Mouse (Mus musculus) telencephalon, adult 2 months (tissue): ENCODE data around the gene Sult2b1.

Source experiments
- DNase-seq: peaks from one replicate; pipeline ENCODE4 v3.0.0-alpha.2; 2011; ENCODE audit warnings: low read depth, low spot score

The Sult2b1 gene

GRCm38 (mm10) chr7:45770427-45771082 is 13.9 kb downstream of the Sult2b1 start:
- DNase-seq: no peak

DNA sequence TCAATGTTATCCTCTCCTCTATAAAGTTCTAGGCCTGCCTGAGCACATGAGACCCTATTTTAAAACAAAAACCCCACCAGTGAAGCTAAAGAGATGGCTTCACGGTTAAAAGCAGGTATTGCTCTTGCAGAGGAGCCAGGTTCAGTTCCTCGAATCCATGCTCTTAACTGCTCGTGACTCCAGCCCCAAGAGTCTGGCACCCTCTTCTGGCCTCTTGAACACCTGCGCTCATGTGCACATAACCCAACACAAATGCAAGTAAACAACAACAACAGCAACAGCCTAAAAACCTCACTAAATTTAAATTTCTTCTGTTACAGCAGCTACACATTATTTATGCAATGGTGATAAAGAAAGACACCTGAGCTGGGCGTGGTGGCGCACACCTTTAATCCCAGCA is 17.0 kb downstream of the Sult2b1 start:
- DNase-seq: no peak

DNA sequence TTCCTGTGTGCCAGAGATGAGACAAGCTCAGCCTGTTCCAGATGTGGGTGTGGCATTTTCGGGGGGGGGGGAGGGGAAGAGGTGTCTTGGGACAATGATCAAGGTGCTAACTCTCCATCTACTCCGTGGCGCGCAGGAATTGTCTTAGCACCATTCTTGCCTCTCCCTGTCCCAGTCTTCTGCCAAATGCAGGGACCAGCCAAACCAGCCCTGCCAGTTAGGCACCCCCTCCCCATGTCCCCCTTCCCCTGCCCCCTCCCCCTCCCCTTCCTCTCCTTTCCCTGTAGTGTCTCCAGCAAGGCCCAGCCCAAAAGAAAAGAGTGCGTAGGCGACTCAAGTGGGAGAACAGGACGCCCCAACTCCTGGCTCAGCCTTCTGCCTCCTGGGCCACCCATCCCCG is 17.7 kb downstream of the Sult2b1 start:
- DNase-seq: no peak

DNA sequence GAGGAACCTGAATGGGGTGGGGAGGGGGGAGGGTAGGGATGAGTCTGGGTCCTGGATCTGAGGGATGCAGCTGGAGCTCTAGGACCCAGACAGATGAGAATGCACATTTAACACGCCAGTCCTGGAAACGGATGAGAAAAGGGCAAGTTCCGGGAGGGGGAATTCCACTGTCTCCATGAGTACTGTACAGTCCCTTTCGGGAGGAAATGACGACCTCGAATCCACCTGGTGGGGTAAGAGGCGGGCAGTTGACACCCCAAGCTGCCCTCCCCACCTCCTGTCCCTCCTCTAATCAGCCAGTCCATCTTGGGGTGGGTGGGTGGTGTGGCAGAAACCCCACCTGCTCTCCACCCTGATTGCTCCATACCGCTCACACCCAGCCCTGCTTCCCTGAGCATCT is 18.5 kb downstream of the Sult2b1 start:
- DNase-seq: no peak

DNA sequence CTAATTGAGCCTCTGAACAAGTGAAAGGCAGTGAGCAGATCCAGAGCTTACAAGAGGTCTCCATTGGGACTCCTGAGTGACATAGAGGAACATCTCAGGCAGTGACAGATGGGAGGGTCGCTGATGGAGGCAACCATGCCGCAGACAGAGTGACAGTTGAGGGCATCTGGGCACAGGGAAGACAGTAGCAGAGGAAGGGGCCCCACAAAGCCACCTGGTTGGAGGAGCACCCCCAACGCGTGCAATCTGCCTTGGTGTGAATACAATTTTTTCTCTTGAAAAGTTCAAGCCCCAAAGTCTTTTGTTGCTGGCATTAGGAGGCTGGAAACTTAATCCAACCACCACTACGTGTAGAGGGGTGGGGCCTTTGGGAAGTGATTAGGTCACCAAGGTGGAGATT is 24.3 kb downstream of the Sult2b1 start:
- DNase-seq: no peak

GRCm38 (mm10) chr7:45759400-45759799 is 25.1 kb downstream of the Sult2b1 start:
- DNase-seq: no peak

GRCm38 (mm10) chr7:45755703-45756102 is 28.8 kb downstream of the Sult2b1 start:
- DNase-seq: no peak

DNA sequence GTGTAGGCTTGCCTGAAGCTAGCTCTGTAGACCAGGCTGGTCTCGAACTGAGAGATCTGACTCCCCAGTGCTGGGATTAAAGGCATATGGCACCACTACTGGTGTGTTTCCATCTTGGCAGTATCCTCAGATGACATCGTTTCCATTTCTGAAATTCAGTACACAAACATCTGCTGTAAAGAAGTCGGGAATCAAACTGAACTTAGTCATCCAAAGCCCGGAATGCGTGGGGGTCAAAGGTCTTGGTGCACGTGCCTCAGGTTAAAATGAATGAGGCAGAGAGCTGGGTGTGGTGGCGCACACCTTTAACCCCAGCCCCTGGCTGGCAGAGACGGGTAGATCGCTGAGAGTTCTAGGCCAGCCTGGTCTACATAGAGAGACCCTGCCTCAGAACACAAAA is 34.3 kb downstream of the Sult2b1 start:
- no peak for DNase-seq

- no peak for DNase-seq
These were observed 35.1 kb downstream of the Sult2b1 start for GRCm38 (mm10) chr7:45749401-45749800.

DNA sequence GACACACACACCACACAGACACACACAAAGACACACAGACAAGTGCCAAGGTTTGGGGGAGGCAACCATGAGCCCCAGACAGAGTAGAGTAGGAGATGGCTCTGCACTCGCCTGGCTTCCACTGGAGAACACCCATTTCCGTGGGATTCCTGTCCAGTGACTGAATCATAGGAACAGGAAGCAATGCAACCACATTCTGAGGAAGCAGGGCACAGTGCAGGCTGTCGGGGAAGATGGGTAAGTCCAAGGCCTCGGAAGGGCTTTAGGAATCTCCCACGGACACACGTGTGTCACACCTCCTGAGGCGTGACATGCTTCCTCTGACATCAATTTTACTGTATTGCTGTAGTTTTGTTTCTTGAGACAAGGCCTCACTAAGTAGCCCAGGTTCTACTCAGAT is 36.4 kb downstream of the Sult2b1 start:
- DNase-seq: no peak

- DNase-seq: no peak
These were observed 37.0 kb downstream of the Sult2b1 start for GRCm38 (mm10) chr7:45747450-45747849.

GRCm38 (mm10) chr7:45746518-45746917 is 38.0 kb downstream of the Sult2b1 start:
- DNase-seq: no peak

DNA sequence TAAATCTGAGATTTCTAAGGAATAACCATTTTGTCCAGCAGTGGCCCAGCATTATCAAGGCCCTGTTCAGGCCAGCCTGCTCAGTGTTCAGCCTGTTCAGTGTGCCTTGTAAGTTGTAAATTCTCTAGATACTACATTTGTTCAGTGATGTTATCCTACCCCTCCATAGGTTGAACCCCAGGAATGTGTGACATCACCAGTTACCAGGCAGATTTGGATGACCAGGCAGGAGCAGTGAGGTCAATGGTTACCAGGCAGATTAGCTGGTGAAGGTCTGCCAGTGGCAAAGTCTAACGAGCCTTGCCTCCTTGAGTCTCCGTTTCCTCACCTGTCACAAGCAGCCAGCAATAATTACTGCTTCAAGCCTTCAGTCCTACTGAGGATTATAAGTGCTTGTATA is 40.1 kb downstream of the Sult2b1 start:
- DNase-seq: peak; percentile 70

DNA sequence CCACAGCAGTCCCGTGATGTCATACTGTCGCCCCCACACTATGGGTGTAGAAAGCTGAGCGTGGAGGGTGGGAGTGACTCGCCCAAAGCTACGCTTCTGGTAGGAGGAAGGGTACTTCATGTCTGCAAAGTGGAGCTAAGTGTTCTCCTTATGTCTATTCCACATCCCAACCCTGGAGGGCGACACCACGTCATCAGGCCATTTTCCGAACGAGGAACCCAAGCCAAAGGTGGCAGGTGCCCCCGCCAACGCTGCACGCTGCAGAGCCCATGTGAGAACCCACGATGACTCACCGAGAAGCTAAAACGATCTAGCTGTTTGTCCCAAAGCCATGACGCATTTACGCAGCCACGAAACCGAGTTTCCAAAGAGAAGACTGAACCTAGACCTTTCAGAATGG is 42.1 kb downstream of the Sult2b1 start:
- peak; percentile 86 for DNase-seq

- DNase-seq: peak; percentile 63
These were observed 42.7 kb downstream of the Sult2b1 start for GRCm38 (mm10) chr7:45741777-45742176.

- DNase-seq: peak; percentile 22
These were observed 43.2 kb downstream of the Sult2b1 start for GRCm38 (mm10) chr7:45741308-45741707.

GRCm38 (mm10) chr7:45739820-45740219 is 44.6 kb downstream of the Sult2b1 start:
- no peak for DNase-seq

- peak; percentile 75 for DNase-seq
These were observed 45.2 kb downstream of the Sult2b1 start for GRCm38 (mm10) chr7:45739162-45739763.

GRCm38 (mm10) chr7:45733477-45733876 is 51.0 kb downstream of the Sult2b1 start:
- DNase-seq: no peak

DNA sequence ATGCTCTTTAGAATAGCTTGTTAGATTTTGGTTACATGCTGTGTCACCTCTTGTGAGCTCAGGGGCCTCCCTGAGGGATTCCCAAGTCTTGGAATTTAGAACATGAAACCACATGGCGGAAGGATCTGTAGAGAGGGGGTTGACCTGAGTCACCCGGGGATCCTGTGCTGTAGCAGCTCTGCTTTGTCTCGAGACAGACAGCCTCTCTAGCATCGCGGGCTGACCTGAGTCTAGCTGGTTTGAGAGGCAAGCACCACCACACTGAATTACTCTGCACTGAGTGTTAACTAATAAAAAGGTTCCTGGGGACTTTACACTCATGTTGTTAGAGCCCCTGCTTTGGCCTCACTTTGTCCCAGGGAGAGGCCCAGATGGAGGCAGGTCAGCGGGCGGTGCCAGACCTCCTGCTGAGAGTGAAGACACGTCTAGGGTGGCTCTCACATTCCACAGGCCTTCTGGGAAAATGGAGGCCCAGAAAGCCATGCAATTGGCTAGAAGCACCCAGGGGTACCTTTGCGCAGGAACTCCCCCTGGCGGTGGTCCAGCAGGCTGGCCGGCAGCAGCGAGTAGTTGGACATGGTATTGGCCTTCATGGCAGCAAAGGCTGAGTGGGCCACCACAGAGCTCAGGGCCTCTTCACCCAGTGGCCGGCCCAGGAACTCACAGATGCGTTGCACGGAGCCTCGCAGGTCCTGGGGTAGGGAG is 53.6 kb downstream of the Sult2b1 start:
- no peak for DNase-seq

DNA sequence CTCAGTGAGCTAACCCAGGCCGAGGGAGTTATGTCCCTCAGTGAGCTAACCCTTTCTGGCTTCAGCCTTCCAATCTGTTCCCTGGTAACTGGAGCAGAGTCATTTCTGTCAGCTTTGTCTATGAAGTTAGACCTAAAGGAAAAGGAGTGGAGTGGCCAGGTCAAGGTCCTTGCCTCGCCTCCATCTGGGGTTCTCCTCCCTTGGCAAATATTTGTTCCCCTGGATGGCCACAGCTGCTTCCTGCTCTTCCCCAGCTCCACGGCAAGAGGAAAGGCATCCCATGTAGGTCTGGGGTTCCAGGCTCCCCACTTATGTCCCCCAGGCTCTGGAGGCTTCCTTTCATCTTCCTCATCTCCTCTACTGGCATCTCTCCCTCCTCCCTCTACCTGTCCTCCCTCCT is 56.8 kb downstream of the Sult2b1 start:
- no peak for DNase-seq

GRCm38 (mm10) chr7:45726419-45726818 is 58.0 kb downstream of the Sult2b1 start:
- no peak for DNase-seq

- no peak for DNase-seq
These were observed 58.8 kb downstream of the Sult2b1 start, which contains the start of gene Spaca4 for GRCm38 (mm10) chr7:45725713-45726112. Spaca4 (minus strand) TSS chr7:45725813.
